Mouse (Mus musculus) testis, adult 2 months (tissue): ENCODE data around the gene Creb3l2. TPM values are rescaled to one million over a fixed set of nuclear protein-coding genes. Genes with fewer than 3 reads are reported as not detected.
A peak's percentile ranks its signal among the peaks of the same experiment; 100 is the strongest.
"Not testable (repeated sequence)": the region's sequence is repeated elsewhere in the genome, so short reads cannot be mapped to it uniquely, and the experiment has no call there.

Experiments
- H3K27ac ChIP-seq: fragments of 200-500 bp; 2 replicates; pipeline ENCODE4 v1.5.1; 2012; ENCODE audit warnings: low read depth, low read length; ENCODE audit not compliant: control insufficient read depth, insufficient read depth
- H3K27me3 ChIP-seq: fragments of 200-500 bp; 2 replicates; pipeline ENCODE4 v1.6.1; 2012; ENCODE audit warnings: mild to moderate bottlenecking, low read length, moderate library complexity; ENCODE audit not compliant: control insufficient read depth, insufficient read depth
- H3K36me3 ChIP-seq: fragments of 200-500 bp; 2 replicates; pipeline ENCODE4 v1.6.1; 2012; ENCODE audit warnings: mild to moderate bottlenecking, low read length; ENCODE audit not compliant: control insufficient read depth, insufficient read depth
- H3K4me1 ChIP-seq: fragments of 200-500 bp; 2 replicates; pipeline ENCODE4 v1.6.1; 2012; ENCODE audit warnings: low read length; ENCODE audit not compliant: control insufficient read depth, insufficient read depth
- H3K4me3 ChIP-seq: fragments of 200-500 bp; 2 replicates; pipeline ENCODE4 v1.5.1; 2012; ENCODE audit warnings: low read depth, mild to moderate bottlenecking, low read length, moderate library complexity, mixed read lengths; ENCODE audit not compliant: control insufficient read depth
- CTCF ChIP-seq: fragments of 200-500 bp; IDR thresholded peaks from 2 replicates; pipeline ENCODE4 v1.5.1; 2012; ENCODE audit warnings: low read depth, mild to moderate bottlenecking, inconsistent platforms, low read length, moderate library complexity; ENCODE audit not compliant: control insufficient read depth, insufficient read depth, insufficient replicate concordance
- POLR2A ChIP-seq: fragments of 200-500 bp; IDR thresholded peaks from 2 replicates; pipeline ENCODE4 v1.6.1; 2012; ENCODE audit warnings: low read depth, mild to moderate bottlenecking, inconsistent platforms, low read length, moderate library complexity; ENCODE audit not compliant: control insufficient read depth
- polyA plus RNA-seq: library from polyadenylated mRNA; depleted of rRNA; stranded (reverse); fragments of >200 nt; gene quantifications from 2 replicates; pipeline ENCODE4 v1.2.3, GENCODE M21; 2012

Creb3l2 gene
- polyA plus RNA-seq, 1 experiment, result 2.1 TPM

GRCm38 (mm10) chr6:37385602-37386285 lies 56.2 kb downstream of the Creb3l2 start:
- Histone ChIP-seq H3K4me1 (no peaks in the 10 kb centered on the region), H3K4me3 (no peak overlapping the region), H3K36me3 (no peaks in the 10 kb centered on the region), H3K27ac (no peak overlapping the region), H3K27me3 (no peaks in the 10 kb centered on the region)
- no peak for TF ChIP-seq POLR2A
- TF ChIP-seq CTCF, result no peak

GRCm38 (mm10) chr6:37382761-37383160 lies 59.2 kb downstream of the Creb3l2 start:
- no peaks in the 10 kb centered on the region for H3K27me3 ChIP-seq
- 0 out of 2 replicates have a peak overlapping the region, but pooled peaks have one; percentile 16 for H3K27ac ChIP-seq
- TF ChIP-seq POLR2A, result no peak
- no peak for TF ChIP-seq CTCF
- no peaks in the 10 kb centered on the region for H3K36me3 ChIP-seq
- no peaks in the 10 kb centered on the region for H3K4me1 ChIP-seq
- no peak overlapping the region for H3K4me3 ChIP-seq

GRCm38 (mm10) chr6:37377836-37378580 lies 63.9 kb downstream of the Creb3l2 start:
- Histone ChIP-seq H3K4me1 (no peaks in the 10 kb centered on the region), H3K36me3 (no peaks in the 10 kb centered on the region), H3K27ac (no peak overlapping the region), H3K27me3 (no peaks in the 10 kb centered on the region), H3K4me3 (no peak overlapping the region)
- TF ChIP-seq POLR2A (no peak), CTCF (no peak)

DNA sequence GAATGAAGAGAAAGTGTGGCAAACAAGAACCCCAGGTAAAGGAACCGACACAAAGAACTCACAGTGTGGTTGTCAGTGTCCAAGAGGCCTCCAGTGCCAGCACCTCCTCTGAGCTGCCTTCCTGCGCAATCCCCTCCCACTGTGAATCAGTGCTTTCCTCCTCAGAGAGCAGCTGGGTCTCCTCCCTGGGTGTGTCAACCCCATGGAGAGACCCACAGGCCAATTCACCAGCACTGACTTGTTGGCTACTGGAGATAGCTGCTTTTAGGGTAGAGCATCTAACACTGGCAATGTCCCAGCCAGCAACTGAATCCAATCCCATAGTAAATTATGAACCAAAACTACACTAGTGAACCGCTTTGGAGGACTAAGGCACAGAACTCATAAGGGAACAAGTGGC lies 64.6 kb downstream of the Creb3l2 start:
- H3K4me1 ChIP-seq, H3K27me3 ChIP-seq, H3K36me3 ChIP-seq, H3K4me3 ChIP-seq, H3K27ac ChIP-seq: not testable (repeated sequence)

DNA sequence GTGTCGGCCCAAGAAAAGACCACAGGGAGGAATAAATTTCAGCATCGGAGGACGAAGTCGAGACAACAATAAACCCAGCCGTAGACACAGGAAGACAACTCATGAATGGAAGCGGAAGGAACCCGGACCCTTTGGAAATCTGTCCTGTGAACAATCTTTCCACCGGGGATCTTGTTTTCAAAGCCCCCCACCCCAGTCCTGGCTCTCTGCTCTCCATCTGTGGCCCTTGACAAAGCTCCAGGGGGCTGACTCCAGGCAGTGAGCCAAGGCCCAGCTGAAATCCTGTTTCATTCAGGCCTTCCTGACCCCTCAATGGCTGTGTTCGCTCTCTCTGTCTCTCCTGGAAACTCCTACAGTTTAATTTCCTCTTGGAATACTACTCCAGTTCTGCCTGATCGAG lies 66.5 kb downstream of the Creb3l2 start:
- TF ChIP-seq POLR2A (no peak), CTCF (no peak)
- H3K27ac ChIP-seq, result no peak overlapping the region
- H3K4me1 ChIP-seq, result no peaks in the 10 kb centered on the region
- no peak overlapping the region for H3K4me3 ChIP-seq
- H3K27me3 ChIP-seq, result no peaks in the 10 kb centered on the region
- H3K36me3 ChIP-seq, result no peaks in the 10 kb centered on the region

DNA sequence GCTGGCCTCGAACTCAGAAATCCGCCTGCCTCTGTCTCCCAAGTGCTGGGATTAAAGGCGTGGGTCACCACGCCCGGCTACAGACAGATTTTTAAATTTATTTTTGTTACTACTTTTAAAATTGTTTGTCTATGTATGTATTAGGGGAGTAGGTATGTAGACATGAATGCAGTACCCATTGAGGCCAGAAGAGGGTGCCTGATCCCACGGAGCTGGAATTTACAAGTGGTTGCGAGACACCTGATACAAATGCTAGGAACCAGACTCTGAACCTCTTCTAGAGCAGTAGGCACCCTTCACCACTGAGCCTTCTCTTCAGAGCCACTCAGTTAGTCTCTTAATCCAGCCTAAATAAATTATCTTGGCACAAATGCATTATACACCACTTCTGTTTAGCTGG lies 70.6 kb downstream of the Creb3l2 start:
- Histone ChIP-seq H3K4me3 (no peak overlapping the region), H3K36me3 (no peaks in the 10 kb centered on the region), H3K4me1 (no peaks in the 10 kb centered on the region), H3K27ac (no peak overlapping the region), H3K27me3 (no peaks in the 10 kb centered on the region)
- TF ChIP-seq CTCF, result no peak; the same call in 1 of the 2 replicates
- TF ChIP-seq POLR2A, result no peak

DNA sequence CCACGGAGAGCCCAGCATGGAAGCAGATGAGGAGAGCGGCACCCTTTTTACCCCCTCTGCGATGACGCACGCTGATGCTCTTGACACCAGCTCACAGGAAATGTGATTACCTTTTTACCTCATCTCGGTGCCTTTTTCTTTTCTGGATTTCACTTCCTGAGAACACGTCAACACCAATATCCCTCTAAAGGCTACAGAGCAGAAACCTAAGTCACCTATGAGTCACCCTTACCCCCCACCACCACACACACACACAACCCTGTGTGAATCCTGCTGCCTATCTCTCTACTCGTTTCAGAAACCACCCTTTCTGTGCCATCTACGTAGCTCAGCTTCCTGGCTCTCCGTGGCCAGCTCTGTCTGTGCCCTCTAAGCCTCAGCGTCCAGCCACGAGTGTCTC lies 71.4 kb downstream of the Creb3l2 start:
- no peaks in the 10 kb centered on the region for H3K36me3 ChIP-seq
- H3K4me1 ChIP-seq, result no peaks in the 10 kb centered on the region
- no peak for TF ChIP-seq CTCF
- no peak for TF ChIP-seq POLR2A
- H3K4me3 ChIP-seq, result no peak overlapping the region
- no peaks in the 10 kb centered on the region for H3K27me3 ChIP-seq
- H3K27ac ChIP-seq, result no peak overlapping the region
